31 mouse cellular contexts compared by ENCODE assay signal in the genomic region with DNA sequence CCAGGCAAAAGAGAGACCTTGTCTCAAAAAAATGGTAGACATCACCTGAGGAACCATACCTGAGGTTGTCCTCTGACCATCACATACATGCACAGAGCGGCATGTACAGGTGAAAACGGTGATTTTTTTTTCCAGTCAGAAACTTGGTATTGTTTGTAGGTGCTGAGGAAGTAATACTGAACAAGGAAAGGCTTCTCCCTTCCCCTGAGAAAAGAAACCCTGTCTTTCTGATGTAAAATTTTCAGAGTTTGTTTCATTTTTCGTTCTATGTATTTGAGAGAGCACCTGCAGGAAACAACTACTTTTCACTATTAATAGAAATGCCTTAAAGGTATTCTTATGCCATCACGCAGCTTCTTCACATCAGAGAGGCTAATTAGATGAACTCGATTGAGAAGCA.
"Had no signal": no experiment of that assay in that cellular context is flagged by ENCODE, and none has a peak within 500 bp of the region (broad histone marks: within the 10 kb centered on the region; RNA-seq: fewer than 3 reads in every experiment).

No protein-coding gene starts in this region.

- H3K9ac ChIP-seq: heart, embryonic 12.5 days; heart, embryonic 13.5 days; heart, embryonic 15.5 days; hindbrain, embryonic 12.5 days; hindbrain, embryonic 13.5 days; hindbrain, embryonic 14.5 days; hindbrain, embryonic 15.5 days; intestine, embryonic 15.5 days; kidney, embryonic 15.5 days had no signal

- H3K4me3 ChIP-seq: heart, embryonic 12.5 days; heart, embryonic 13.5 days; heart, embryonic 15.5 days; hindbrain, embryonic 10.5 days; hindbrain, embryonic 12.5 days; hindbrain, embryonic 13.5 days; hindbrain, embryonic 15.5 days; intestine, embryonic 15.5 days; kidney, embryonic 15.5 days; layer of hippocampus, adult 2 months; left cerebral cortex, adult 2 months had no signal

- H3K4me1 ChIP-seq: heart, embryonic 12.5 days; heart, embryonic 13.5 days; heart, embryonic 15.5 days; hindbrain, embryonic 10.5 days; hindbrain, embryonic 12.5 days; hindbrain, embryonic 13.5 days; hindbrain, embryonic 15.5 days; intestine, embryonic 15.5 days; kidney, embryonic 15.5 days had no signal

- H3K27me3 ChIP-seq: heart, embryonic 12.5 days; heart, embryonic 13.5 days; heart, embryonic 15.5 days; hindbrain, embryonic 12.5 days; hindbrain, embryonic 13.5 days; hindbrain, embryonic 15.5 days; intestine, embryonic 15.5 days; kidney, embryonic 15.5 days had no signal

- H3K4me2 ChIP-seq: heart, embryonic 11.5 days; heart, embryonic 12.5 days; heart, embryonic 13.5 days; heart, embryonic 15.5 days; hindbrain, embryonic 12.5 days; hindbrain, embryonic 13.5 days; hindbrain, embryonic 14.5 days; hindbrain, embryonic 15.5 days; intestine, embryonic 15.5 days; kidney, embryonic 15.5 days had no signal

- H3K27ac ChIP-seq: heart, embryonic 13.5 days; heart, embryonic 15.5 days; hindbrain, embryonic 10.5 days; hindbrain, embryonic 12.5 days; hindbrain, embryonic 13.5 days; hindbrain, embryonic 14.5 days; hindbrain, embryonic 15.5 days; hindbrain, postnatal 0 days; intestine, embryonic 15.5 days; kidney, embryonic 15.5 days; kidney, postnatal 0 days; layer of hippocampus, adult 2 months; left cerebral cortex, adult 2 months had no signal

- H3K36me3 ChIP-seq: heart, embryonic 15.5 days; hindbrain, embryonic 10.5 days; intestine, embryonic 15.5 days; kidney, embryonic 15.5 days had no signal

- H3K9me3 ChIP-seq: heart, embryonic 12.5 days; heart, embryonic 13.5 days; heart, embryonic 15.5 days; hindbrain, embryonic 10.5 days; hindbrain, embryonic 12.5 days; hindbrain, embryonic 13.5 days; hindbrain, embryonic 15.5 days; intestine, embryonic 15.5 days; kidney, embryonic 15.5 days had no signal

- DNase-seq: heart, postnatal 10 days; heart, postnatal 14 days; heart, postnatal 36 days; heart, postnatal 4 days; kidney, adult 11 months; kidney, adult 18-20 months; kidney, adult 2 months; kidney, adult 8-10 months; kidney, adult 9 months; kidney, postnatal 10 days; kidney, postnatal 14 days; kidney, postnatal 25 days; kidney, postnatal 36 days; kidney, postnatal 4 days; layer of hippocampus, adult 9-11 months; layer of hippocampus, postnatal 36 days had no signal
